Mouse (Mus musculus) kidney, adult 2 months (tissue): ENCODE data around the gene Ddit4.

ENCODE experiments used
- CTCF ChIP-seq: fragments of 200-500 bp; conservative IDR thresholded peaks from 2 replicates; pipeline ENCODE4 v1.5.1; 2011; ENCODE audit warnings: low read depth, mild to moderate bottlenecking, control low read depth, low read length, moderate library complexity, mixed read lengths; ENCODE audit not compliant: insufficient read depth, insufficient read length
- POLR2A ChIP-seq: fragments of 200-500 bp; IDR thresholded peaks from one replicate; pipeline ENCODE4 v1.6.1; 2011; ENCODE audit warnings: low read depth, low read length, control low read depth

DNA sequence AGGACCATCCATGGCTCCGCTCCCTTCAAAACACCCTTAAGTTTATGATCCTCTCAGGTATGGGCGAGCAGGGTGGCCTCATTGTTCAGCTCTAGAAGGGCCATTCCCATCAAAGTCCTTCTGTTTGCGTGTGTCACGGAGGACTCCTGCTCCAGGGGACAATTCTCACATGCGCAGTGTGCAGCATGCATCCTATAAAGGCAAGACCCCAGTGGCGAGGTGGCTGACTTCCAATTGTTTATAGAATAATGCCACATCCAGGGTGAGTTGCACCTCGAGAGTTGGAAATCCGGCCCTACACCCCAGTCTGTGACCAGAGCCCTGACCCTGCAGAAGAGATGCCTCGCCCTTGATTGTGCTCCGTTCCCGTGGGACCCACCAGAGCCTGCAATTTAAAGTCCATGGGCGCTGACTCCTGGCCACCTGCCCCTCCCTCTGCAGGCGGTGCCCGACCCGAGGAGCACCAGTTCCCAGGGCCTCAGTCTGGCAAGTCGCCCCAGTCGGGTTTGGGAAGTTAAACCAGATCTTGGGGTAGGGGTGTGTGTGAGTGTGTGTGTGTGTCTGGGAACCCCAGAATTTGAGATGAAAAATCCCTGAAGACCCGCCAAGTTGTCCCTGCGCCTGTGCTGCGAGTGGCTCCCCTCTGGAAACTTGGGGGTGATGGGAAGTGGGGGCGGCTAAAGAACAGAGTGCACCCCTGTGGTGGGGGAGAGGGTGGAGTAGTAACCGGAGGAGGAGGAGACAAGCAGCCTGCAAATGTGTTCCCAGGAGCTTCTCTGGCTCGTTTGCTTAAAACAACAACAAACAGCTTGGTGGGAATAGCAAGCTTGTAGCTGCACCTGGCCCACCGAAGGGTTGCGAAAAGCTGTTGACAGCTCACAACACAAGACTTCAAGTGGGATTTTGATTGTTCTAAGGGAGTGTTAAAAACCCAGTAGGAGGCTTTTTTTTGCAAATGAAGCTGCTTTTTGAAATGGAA, 5.8 kb upstream of the Ddit4 start:
- TF ChIP-seq POLR2A (no peak), CTCF (no peak)
